Mouse (Mus musculus) lung, postnatal 10 days (tissue): ENCODE results near the gene Ankzf1.
A peak's percentile ranks its signal among the peaks of the same experiment; 100 is the strongest.

Source experiments
- DNase-seq: peaks from one replicate; pipeline ENCODE4 v3.0.0; 2021

The Ankzf1 gene

DNA sequence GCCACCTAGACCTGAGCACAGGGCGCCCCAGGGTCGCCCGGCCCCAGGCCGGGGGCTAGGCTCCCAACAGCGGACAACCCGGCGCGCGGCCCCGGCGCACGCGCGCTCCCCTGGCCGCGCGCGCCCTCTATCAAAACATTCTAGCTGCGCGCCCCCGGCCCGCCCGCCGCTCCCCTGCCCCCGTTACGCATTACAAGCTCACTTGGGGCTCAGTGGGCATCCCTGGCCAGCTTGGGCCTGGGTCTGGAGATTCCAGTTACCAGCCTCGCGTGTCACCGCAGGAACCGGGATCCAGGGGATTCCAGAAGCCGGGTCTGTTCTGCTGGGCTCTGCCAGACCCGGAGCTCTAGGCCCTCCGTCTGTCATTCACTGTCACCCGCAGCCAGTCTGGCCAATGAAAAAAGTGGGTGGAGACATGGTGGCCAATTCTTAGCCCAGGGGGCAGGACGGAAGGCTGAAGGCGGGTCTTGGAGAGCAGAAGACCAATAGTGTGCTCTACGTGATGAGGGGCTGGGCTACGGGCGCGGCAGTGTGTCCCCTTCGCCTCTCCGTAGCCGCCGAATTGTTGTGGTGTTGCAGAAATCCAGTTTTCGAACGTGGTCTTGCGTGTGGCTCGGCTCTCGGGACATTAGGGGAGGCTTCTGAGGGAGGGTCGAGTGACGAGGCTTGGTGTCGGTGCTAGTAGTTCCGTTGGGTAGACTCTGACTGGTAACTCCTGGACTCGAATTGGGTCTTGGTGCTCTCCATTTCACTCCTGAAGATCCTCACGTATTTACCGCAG is at the start of gene Ankzf1, which contains the start of gene Atg9a:
Ankzf1 (plus strand) TSS at position 530 of the 781 bp plus-strand sequence.
Atg9a (minus strand) TSS at position 575 of the 781 bp plus-strand sequence.
- DNase-seq: peak; percentile 99

DNA sequence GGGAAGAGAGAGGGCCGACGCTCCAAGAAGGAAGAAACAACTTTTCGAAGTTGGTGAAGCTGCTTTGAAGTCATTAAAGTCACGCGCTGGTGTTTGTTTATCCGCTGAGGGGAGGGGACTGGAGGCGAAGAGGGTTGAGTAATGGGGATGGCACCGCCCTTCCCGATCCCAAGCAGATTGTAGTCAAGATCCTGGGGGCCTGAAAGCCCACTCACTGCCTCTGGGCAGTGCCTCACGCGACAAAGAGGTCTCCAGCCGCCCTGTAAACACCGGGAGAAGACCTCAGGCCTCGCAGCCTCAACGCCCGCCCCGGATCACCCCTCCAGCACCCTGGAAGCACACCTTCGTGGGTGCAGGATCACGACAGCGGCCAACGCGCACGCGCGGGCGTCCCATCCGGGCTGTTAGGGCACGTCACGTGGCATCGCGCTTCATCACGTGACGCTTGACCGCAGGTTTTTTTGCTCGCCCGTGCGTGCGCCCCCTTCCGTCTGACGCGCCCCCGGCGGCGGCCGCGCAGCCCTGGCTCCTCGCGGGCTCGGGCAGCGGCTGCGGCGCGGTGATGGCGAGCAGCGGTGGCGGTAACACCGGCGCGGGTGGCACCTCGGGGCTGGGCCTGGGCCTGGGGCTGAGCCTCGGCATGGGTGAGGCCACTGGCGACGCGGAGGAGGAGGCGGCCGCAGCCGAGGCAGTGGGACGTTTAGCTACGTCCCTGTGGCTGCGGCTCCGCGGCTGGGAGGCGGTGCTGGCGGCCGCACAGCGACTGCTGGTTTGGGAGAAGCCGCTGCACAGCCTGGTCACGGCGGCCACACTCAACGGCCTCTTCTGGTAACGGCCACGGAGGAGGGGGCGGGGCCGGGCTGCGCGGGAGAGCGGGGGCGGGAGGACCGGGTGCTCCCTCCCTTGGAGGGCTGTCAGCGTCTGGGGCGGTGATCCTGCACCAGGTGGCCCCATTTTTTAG is 49.4 kb upstream of the Ankzf1 start, which contains the start of the genes Cnppd1 and Retreg2:
Cnppd1 (minus strand) TSS at position 411 of the 961 bp plus-strand sequence.
Retreg2 (plus strand) TSS at position 478 of the 961 bp plus-strand sequence.
- DNase-seq: peak; percentile 97

DNA sequence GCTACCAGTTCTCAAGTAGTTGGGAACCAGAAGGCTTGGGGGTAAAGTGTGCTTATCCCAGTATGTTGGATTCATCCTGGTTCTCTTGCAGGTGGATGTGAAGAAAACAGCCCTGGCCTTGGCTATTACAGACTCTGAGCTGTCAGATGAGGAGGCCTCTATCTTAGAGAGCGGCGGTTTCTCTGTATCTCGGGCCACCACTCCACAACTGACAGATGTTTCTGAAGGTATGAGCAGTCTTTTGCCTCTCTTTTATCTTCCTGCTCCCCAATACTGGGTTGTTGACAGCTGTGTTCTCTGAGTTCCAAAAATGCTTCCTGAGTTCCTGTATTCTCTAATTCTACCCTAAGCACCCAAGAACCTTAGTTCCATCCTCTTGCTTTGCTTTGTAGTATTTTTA is 46.4 kb upstream of the Ankzf1 start:
- DNase-seq: no peak

DNA sequence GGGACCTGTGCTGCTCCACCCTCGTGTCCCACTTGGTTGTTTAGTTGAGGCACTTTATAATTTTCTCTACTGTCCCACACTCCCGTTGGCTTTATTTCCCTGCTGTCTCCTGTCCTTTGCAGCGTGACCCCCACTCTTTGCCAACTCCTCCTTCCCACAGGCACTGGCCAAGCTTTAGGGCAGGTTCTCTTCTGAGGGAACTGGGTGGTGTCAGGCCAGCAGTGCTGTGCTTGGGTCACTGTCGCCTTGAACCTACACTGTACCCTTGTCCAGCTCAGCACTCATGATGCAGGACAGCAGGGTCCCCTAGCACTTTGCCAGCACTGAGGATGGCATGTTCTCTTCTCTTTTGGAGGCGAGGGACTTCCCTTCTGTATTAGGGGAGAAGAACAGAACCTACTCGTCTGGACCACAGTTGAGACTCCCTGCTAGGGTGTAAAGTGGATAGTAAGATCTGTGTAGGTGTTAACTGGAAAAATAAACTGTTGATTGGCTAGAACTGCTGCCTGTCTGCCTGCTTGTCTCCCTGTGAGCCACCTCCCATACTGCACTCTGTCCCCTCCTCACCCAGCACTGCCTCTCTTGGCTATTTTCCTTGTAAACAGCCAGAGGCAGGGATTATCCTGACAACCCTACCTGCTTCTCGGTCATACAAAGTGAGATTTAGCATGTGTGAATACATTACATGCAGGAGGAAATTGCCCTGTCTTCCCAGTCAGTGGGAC is 44.4 kb upstream of the Ankzf1 start:
- no peak for DNase-seq

DNA sequence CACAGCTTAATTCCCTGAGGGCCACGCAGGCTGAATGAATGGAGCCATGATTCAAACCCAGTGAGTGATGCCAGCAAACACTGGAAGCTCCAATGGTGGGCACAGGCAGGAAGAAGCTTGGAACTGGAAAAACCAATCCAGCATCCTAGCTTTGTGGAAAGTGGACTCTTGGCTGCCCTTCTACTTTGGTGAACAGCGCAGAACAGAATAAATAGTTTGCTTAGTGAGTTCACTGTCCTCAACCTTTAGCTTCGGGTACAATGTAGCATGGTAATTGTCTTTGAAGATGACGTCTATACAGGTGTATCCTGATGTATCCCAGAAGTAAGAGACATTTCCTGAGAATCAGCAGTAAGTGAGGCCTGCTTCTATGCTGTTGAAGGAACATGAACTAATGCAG is 43.2 kb upstream of the Ankzf1 start:
- no peak for DNase-seq

DNA sequence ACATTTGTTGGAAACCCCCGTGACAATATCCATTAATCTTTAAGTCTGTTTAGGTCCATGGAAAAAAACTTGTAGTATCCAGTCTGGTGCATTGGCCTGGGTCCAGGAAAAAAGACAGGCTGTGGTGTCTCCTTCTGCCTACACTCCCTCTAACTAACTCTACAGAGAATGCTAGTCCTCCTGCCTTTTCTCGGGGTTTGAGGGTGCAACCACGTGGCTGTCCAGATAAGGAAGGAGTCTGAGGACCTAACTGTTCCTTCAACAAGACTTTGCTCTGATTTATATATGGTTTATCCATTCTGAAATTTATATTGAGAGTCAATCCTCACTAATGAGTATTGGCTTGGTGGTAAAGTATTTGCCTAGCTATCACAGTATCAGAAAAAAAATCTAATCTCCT is 36.1 kb upstream of the Ankzf1 start:
- no peak for DNase-seq

DNA sequence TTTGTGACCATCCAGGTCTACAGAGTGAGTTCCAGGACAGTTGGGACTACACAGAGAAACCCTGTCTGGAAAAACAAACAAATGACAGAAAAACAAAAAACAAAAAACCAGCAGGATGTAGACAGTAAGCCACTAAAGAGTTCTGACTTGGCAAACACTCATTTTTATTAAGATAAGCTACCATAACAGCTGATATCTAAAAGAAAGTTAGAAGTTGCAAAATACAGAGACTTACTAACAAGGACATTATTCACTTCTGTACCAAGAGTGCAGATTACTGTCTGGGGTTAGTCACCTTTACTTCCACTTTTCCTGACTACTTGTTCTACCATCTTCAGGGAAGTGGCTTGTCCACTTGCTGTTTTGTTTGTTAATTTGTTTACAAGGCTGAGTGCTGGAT is 33.0 kb upstream of the Ankzf1 start:
- no peak for DNase-seq

DNA sequence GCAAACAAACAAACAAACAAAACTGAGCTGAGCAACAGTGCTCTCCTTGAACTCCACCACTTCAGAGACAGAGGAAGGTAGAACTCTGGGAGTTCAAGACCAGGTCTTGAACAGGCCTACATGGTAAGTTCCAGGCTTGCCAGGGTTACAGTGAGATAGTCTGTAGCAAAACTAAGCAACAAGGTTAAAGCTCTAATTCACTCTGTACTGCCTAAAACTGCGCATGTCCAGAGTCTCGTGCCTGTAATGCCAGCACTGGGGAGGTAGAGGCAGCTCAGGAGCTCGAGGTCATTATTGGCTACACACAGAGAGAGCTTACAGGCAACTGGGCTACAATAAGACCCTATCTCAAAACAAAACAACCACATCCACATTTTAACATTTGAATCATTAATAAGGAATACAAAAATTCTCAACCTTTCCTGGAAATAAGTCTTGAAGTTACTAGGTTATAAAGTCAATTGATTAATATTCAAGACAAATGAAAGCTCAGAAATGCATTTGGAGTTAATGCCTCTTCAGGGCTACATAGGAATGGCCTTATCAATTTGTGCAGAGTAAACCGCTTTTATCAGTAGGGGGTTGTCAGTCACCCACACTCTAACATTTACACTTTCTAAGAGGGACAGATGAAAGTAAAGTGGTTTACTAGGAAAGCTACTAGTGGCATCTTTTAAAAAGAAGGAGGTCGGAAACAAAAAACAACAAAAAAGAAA is 32.3 kb upstream of the Ankzf1 start:
- no peak for DNase-seq

DNA sequence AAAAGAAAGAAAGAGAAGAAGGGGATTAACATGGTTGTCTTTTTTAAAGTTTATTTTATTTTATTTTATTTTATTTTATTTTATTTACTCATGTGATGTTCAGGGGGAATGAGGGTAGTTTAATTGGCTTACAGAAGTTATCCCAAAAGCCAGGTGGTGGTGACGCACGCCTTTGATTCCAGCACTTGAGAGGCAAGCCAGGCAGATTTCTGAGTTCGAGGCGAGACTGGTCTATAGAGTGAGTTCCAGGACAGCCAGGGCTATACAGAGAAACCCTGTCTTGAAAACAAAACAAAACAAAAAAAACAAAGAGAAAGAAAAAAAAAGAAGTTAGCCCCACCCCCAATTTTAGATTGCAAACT is 31.7 kb upstream of the Ankzf1 start:
- DNase-seq: no peak

DNA sequence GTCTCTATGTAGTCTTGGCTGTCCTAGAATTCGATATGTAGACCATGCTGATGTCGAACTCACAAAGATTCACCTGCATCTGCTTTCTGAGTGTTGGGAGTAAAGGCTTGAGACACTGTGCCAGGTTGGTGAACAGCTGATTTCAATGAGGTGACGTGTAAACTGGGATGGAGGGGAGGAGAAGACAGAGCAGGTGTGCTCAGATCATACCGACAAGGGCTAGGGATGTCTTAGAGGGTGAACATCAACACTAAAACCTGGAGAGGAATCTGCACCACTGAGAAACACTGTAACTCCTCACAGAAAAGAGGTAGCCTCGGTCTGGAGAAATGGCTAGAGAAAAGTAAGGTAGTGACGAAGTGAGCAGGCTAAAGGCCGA is 23.9 kb upstream of the Ankzf1 start:
- no peak for DNase-seq

DNA sequence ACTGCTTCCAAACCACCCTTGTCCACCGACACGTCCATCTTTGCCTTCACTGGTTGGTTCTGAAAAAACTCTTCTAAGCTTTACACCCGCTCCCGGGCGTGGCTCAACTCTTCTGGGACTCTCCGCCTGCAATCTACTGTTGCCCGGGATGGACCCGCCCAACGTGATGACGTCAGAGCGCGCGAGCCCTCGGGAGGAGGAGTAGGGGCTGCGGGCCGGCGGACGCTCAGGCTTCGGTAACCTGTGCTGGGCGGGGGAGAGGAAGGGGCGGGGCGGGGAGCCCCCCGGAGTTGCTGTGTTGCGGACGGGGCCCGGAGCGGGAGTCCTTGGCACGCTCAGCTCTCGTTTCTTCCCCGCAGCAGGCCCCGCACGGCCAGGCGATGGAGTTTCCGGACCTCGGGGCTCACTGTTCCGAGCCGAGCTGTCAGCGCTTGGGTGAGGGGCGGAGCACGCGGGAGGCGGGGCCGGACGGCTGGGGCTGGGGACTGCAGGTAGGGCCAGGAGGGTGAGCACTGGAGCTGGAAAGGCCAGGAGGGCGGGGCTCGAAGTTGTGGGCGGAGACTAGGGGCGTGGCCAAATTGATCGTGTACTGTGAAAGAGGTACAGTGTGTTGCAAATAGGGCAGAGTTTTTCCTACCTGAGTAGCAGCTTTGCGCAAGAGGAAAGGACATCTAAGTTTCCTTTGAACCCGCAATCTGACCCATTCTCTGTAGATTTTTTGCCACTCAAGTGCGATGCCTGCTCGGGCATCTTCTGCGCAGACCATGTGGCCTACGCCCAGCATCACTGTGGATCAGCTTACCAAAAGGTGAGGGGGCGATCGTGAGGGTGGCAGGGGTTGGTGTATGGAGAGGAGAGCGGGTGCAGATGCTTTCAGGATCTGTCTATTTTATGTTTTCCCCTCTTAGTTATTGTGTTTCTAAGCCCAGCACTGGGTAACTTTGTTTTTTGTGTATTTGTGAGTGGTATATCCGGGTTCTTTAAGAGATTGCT is 23.2 kb upstream of the Ankzf1 start, which contains the start of gene Zfand2b:
Zfand2b (plus strand) TSS at position 175 of the 993 bp plus-strand sequence.
- DNase-seq: peak; percentile 98

DNA sequence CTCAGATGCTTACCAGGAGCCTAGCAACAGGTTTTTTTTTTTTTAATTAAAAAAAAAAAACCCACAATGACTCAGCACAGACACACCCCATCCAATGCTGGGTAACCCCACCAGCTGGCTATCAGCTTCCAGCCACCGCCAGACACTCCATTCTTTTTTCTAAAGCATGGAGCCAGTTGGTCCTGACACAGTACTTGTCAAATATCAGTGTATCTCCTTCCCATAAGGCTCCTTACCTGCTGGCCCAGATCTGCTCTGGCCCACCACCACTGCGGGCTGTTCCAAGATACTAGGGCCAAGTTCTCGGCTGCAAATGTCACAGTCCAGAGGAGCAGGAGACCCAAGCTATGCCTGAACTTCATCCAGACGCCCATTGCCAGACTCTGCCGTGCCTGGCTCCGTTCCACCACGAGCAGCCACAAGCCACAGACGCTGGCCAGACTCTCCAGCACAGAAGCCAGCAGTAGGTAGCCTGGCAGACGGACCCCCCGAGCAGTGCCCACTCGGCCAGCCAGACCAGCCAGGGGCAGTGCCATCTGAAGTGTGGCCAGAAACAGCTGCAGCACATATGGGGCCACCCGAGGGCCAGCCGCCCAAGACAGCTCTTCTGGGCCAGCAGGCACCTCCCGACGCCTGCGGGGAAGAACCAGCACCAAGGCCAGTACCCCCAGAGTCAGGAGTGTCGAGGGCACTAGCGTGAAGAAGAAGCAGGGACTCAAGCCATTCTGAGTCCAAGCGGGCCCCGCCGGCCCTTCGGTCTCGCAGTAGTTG is 12.4 kb upstream of the Ankzf1 start:
- DNase-seq: peak; percentile 29

DNA sequence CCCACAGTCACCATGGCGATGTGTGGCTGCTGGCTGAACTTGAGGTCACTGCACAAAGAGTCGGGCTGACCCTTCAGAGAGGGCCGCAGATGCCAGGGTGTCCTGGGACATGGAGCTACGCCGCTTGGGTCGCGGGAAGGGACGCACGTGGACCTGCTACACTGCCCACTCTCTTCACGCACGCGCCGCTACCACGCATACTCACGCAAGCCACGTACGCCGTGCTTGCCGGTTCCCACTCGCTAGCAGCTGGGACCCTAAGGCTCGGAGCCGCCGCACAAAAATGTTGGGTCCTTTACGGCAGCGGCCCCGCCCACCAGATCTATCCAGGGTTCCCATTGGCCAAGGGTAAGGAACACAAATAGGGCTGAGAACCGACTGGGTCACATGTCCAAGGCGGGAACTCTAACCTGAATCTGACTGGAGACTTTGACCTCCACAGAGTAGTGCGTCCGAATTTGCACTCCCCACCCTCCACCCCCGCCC is 11.8 kb upstream of the Ankzf1 start, which contains the start of gene Abcb6:
Abcb6 (minus strand) TSS at position 288 of the 486 bp plus-strand sequence.
- peak; percentile 93 for DNase-seq

DNA sequence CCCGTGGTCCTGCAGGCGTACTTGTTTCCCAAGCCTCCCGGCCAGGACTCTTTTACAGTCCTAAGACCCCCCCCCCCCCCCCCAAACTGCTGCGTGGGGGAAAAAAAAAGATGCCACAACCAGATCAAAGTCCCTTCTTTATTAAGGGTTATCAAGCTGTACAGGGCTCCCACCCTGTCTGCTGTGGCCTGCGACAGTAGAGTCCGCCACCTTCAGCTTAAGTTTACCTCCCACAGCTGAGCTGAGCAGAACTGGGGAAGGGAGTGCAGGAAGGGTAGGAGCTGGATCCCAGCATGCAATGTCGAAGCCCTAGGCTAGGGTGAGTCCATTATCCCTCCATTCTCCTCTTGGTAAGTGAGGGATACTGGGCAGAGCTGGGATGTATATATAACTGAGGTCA is 11.2 kb upstream of the Ankzf1 start:
- no peak for DNase-seq

DNA sequence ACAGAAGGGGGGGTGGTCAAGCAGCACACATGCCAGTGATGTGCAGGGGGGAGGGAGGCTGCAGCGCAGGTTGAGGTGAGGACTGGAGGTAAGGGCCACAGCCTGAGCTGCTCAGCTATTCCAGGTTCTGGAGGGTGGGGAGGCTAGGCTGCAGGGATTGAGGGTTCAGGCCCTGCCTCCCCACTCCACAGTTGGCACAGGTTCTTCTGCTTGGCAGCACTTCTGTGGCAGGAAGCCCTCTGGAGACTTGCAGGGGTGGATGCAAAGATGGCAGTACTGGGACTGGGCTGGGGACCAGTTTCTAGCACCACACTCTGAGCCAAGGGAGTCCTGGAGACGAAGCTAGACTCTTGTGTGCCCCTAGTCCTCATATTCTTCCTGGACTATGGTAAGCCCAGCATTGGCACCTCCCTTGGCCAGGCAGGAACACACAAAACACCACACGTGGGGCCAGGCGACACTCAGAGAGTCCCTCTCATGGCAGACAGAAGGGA is 10.5 kb upstream of the Ankzf1 start:
- DNase-seq: no peak

DNA sequence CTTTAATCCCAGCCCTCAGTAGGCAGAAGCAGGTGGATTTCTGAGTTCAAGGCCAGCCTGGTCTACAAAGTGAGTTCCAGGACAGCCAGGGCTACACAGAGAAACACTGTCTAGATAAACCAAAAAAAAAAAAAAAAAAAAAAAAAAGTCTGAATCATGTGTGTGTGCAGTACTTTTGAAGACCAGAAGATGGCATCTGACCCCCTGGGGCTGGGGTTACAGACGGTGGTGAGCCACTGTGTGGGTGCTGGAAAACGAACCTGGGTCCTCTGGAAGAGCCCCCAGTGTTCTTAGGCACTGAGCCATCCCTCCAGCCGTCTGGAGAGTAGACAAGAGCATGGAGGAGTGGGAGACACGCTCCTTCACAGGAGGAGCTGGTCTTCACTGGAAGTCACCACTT is 9.8 kb upstream of the Ankzf1 start:
- DNase-seq: no peak

DNA sequence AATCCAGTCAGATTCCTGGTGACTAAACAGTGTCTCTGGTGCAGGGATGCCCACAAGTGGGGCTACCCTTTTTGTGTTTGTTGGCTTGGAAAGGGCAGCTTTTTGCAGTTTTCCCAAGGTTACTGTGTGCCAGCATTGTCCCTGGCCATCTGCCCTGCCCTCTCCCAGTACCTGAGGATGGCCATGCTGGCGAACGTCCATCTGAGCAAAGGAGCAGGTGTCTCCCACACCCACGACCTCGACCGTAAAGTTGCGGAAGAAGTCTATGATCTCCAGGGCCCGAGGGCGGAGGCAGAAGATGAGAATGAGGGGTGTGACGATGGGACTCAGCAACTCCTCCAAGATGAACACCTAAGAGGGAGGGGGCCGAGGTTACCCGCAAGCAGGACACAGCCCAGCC is 6.5 kb upstream of the Ankzf1 start:
- DNase-seq: no peak

DNA sequence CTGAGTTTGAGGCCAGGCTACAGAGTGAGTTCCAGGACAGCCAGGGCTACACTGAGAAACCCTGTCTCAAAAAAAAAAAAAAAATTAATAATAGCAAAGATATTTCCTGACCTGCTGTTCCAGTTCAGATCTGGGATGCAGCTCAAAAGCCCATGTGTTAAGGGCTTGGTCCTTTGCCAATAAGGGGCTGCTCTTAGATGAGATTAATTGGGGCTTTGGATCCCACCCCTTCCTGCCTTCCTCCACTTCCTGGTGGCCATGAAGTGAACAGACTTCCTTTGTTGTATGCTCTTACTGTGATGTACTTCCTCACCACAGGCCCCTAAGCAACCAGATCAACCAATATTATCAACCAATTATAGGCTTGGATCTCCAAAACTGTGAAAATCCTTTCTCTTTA is 4.8 kb upstream of the Ankzf1 start:
- no peak for DNase-seq

DNA sequence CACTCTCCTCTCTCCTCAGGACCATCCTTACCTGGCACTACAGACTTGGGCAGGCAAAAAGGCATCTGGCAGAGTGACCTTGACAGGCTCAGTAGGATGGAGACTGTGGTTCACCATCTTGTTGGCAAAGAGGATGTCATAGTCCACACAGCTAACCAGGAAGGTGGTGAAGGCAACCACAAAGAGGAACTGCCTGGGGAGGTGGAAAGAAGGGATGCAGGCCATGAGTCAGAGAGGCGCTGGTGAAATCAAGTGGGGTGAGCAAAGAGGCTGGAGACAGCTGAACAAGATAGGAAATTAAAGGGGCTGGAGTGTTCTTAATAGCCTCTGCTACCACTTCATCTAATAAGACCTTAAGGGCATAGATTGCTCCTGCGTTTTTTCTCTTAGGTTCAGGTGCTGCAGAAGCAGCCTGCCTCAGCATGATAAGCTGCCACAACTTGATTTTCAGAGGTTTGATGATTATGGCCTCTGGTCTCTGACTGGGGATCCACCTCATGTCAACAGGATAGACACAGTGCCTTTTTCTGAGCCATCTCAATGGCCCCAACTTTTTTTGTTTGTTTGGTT is 4.0 kb upstream of the Ankzf1 start:
- no peak for DNase-seq
